23 mouse cellular contexts compared by ENCODE assay signal in the genomic region with DNA sequence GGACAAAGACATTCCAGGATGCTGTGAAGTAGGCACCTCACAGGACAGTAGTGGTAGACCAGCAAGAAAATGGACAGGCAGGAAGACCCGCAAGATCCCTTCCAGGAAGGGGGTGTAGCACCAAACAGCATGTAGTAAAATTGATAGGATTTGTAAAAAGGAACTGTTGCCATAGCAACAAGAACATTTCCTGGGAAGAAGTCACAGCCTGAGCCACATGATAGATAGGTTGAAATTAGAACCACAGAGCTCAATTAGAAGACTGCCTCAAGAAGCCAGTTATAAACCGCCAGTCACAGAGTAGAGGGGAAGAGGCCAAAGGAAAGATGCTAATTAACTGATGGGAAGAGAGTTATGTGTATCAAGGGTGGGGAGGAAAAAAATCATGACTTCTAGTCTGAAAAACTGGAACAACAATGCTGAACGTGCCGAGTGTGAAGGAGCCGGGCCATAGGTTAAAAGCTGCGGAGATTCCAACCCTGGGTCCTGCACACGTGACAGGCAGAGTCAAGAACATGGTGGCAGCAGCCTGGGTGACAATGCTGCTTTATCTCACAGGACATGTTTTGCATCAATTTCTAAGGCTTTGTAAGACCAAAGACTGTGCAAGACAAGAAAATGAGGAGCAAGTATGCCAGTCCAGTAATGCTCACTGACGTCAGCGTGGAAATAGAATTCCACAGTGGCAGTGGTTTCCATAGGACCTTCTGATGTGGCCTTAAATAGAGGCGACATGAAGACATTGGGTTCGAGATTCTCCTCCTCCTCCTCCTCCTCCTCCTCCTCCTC.
DNase-seq lines count a peak whose midpoint lies in the region; ATAC-seq and TF ChIP-seq lines count a peak whose summit lies in the region.
"Had no signal": no experiment of that assay in that cellular context is flagged by ENCODE, and none has a peak within 500 bp of the region (broad histone marks: within the 10 kb centered on the region; RNA-seq: fewer than 3 reads in every experiment).

No protein-coding gene starts in this region.

- no peak overlapping the region for H3K4me2 ChIP-seq in embryonic facial prominence, embryonic 14.5 days (ENCODE audit: low read depth, low read length)
- H3K4me2 ChIP-seq in hindbrain, embryonic 15.5 days, result no peak overlapping the region
- H3K4me2 ChIP-seq in hindbrain, embryonic 16.5 days (ENCODE audit: low read length), result no peak overlapping the region
- H3K4me2 ChIP-seq in midbrain, postnatal 0 days (ENCODE audit: low read depth, low read length, poor library complexity, severe bottlenecking), result no peak overlapping the region
- H3K4me2 ChIP-seq: kidney, embryonic 15.5 days; limb, embryonic 12.5 days; liver, embryonic 13.5 days; lung, embryonic 14.5 days; midbrain, embryonic 12.5 days had no signal

- H3K27ac ChIP-seq in embryonic facial prominence, embryonic 14.5 days (replicated peaks; ENCODE audit: low read depth, low read length), result no peak overlapping the region
- H3K27ac ChIP-seq in embryonic facial prominence, embryonic 10.5 days (replicated peaks), result no peak overlapping the region
- peak overlapping the region; percentile 72 for H3K27ac ChIP-seq in hindbrain, embryonic 15.5 days (replicated peaks)
- H3K27ac ChIP-seq in hindbrain, embryonic 10.5 days, result no peak overlapping the region
- H3K27ac ChIP-seq in hindbrain, embryonic 16.5 days (ENCODE audit: low read depth, low read length), result peak overlapping the region; percentile 51
- peak overlapping the region; percentile 64; the same call in 1 of the 2 replicates for H3K27ac ChIP-seq in midbrain, postnatal 0 days (ENCODE audit: low read depth, low read length)
- H3K27ac ChIP-seq: heart, adult 2 months; kidney, embryonic 15.5 days; limb, embryonic 12.5 days; liver, embryonic 13.5 days; midbrain, embryonic 12.5 days had no signal

- H3K4me3 ChIP-seq in embryonic facial prominence, embryonic 14.5 days (ENCODE audit: low read depth, low read length), result no peak overlapping the region
- H3K4me3 ChIP-seq in embryonic facial prominence, embryonic 10.5 days, result no peak overlapping the region
- no peak overlapping the region for H3K4me3 ChIP-seq in hindbrain, embryonic 15.5 days
- H3K4me3 ChIP-seq in hindbrain, embryonic 10.5 days, result no peak overlapping the region
- H3K4me3 ChIP-seq in hindbrain, embryonic 16.5 days (ENCODE audit: low read length), result no peak overlapping the region
- H3K4me3 ChIP-seq in midbrain, postnatal 0 days (ENCODE audit: low read depth, low read length), result no peak overlapping the region
- H3K4me3 ChIP-seq: heart, adult 2 months; kidney, embryonic 15.5 days; limb, embryonic 12.5 days; liver, embryonic 13.5 days; midbrain, embryonic 12.5 days had no signal

- no peaks in the 10 kb centered on the region for H3K9me3 ChIP-seq in embryonic facial prominence, embryonic 14.5 days (ENCODE audit: control insufficient read depth, low read length)
- H3K9me3 ChIP-seq in embryonic facial prominence, embryonic 10.5 days, result no peaks in the 10 kb centered on the region
- no peaks in the 10 kb centered on the region for H3K9me3 ChIP-seq in hindbrain, embryonic 15.5 days
- H3K9me3 ChIP-seq in hindbrain, embryonic 10.5 days, result no peaks in the 10 kb centered on the region
- no peaks in the 10 kb centered on the region for H3K9me3 ChIP-seq in hindbrain, embryonic 16.5 days (ENCODE audit: control insufficient read depth, low read length)
- H3K9me3 ChIP-seq in midbrain, postnatal 0 days (ENCODE audit: low read length), result no peaks in the 10 kb centered on the region
- H3K9me3 ChIP-seq: kidney, embryonic 15.5 days; limb, embryonic 12.5 days; liver, embryonic 13.5 days; midbrain, embryonic 12.5 days had no signal

- H3K4me1 ChIP-seq in embryonic facial prominence, embryonic 14.5 days (ENCODE audit: control insufficient read depth, insufficient read depth, low read length), result no peaks in the 10 kb centered on the region
- no peaks in the 10 kb centered on the region for H3K4me1 ChIP-seq in embryonic facial prominence, embryonic 10.5 days
- H3K4me1 ChIP-seq in hindbrain, embryonic 15.5 days (replicated peaks), result peaks cover 8% of the 10 kb centered on the region; the same call in 1 of the 2 replicates
- H3K4me1 ChIP-seq in hindbrain, embryonic 10.5 days (replicated peaks), result no peaks in the 10 kb centered on the region
- 0 out of 2 replicates have a peak, but pooled peaks cover 2% of the 10 kb centered on the region for H3K4me1 ChIP-seq in hindbrain, embryonic 16.5 days (ENCODE audit: control insufficient read depth, insufficient read depth, low read depth, low read length)
- H3K4me1 ChIP-seq in midbrain, postnatal 0 days (ENCODE audit: insufficient read depth, low read length), result peaks cover 3% of the 10 kb centered on the region; the same call in 1 of the 2 replicates
- H3K4me1 ChIP-seq: kidney, embryonic 15.5 days; limb, embryonic 12.5 days; liver, embryonic 13.5 days; midbrain, embryonic 12.5 days had no signal

- 87% methylated on average over 11 of the region's 11 CpGs for WGBS in embryonic facial prominence, embryonic 14.5 days
- WGBS in embryonic facial prominence, embryonic 10.5 days, result 90% methylated on average over 11 of the region's 11 CpGs
- WGBS in hindbrain, embryonic 15.5 days, result 67% methylated on average over 11 of the region's 11 CpGs
- WGBS in hindbrain, embryonic 10.5 days, result 91% methylated on average over 11 of the region's 11 CpGs
- 72% methylated on average over 11 of the region's 11 CpGs for WGBS in hindbrain, embryonic 16.5 days
- WGBS in midbrain, postnatal 0 days, result 72% methylated on average over 11 of the region's 11 CpGs

- no peak overlapping the region for H3K9ac ChIP-seq in embryonic facial prominence, embryonic 14.5 days (ENCODE audit: low read depth, low read length)
- no peak overlapping the region for H3K9ac ChIP-seq in hindbrain, embryonic 15.5 days
- H3K9ac ChIP-seq in hindbrain, embryonic 16.5 days (ENCODE audit: low read depth, low read length), result no peak overlapping the region
- no peak overlapping the region for H3K9ac ChIP-seq in midbrain, postnatal 0 days (replicated peaks; ENCODE audit: low read length, poor library complexity, severe bottlenecking)
- H3K9ac ChIP-seq: kidney, embryonic 15.5 days; limb, embryonic 12.5 days; liver, embryonic 13.5 days; lung, embryonic 14.5 days; midbrain, embryonic 12.5 days had no signal

- no peak for TF ChIP-seq CTCF in midbrain, postnatal 0 days (IDR thresholded peaks at IDR 0.05)

- peak; percentile 27 for DNase-seq in embryonic facial prominence, embryonic 14.5 days (ENCODE audit: low spot score)
- no peak for DNase-seq in embryonic facial prominence, embryonic 10.5 days (ENCODE audit: low spot score)
- no peak for DNase-seq in hindbrain, embryonic 10.5 days (ENCODE audit: low spot score)
- peak; percentile 73 for DNase-seq in midbrain, postnatal 0 days (ENCODE audit: low spot score)
- DNase-seq in kidney, postnatal 10 days, result no peak
- DNase-seq: adrenal gland, adult 2 months; cerebellum, adult 11 months; cerebellum, postnatal 25 days; embryo, embryonic 11 days; gastrocnemius, postnatal 14 days; heart, adult 2 months; heart, postnatal 4 days; liver, embryonic 13.5 days; lung, embryonic 14.5 days; lung, postnatal 4 days; thymus, postnatal 36 days had no signal

- H3K27me3 ChIP-seq in embryonic facial prominence, embryonic 14.5 days (replicated peaks; ENCODE audit: control insufficient read depth, insufficient read depth, low read length), result no peaks in the 10 kb centered on the region
- no peaks in the 10 kb centered on the region for H3K27me3 ChIP-seq in embryonic facial prominence, embryonic 10.5 days (replicated peaks; ENCODE audit: low read depth, poor library complexity, severe bottlenecking)
- H3K27me3 ChIP-seq in hindbrain, embryonic 15.5 days, result no peaks in the 10 kb centered on the region
- H3K27me3 ChIP-seq in hindbrain, embryonic 10.5 days (ENCODE audit: insufficient read depth, poor library complexity, severe bottlenecking), result no peaks in the 10 kb centered on the region
- no peaks in the 10 kb centered on the region for H3K27me3 ChIP-seq in hindbrain, embryonic 16.5 days (replicated peaks; ENCODE audit: control insufficient read depth, insufficient read depth, low read length)
- H3K27me3 ChIP-seq in midbrain, postnatal 0 days (ENCODE audit: insufficient read depth, low read length), result no peaks in the 10 kb centered on the region
- H3K27me3 ChIP-seq: kidney, embryonic 15.5 days; limb, embryonic 12.5 days; liver, embryonic 13.5 days; midbrain, embryonic 12.5 days had no signal

- no peak for ATAC-seq in embryonic facial prominence, embryonic 14.5 days (ENCODE audit: low read depth)
- peak; percentile 82 for ATAC-seq in hindbrain, embryonic 15.5 days (ENCODE audit: low FRiP score, low read depth)
- peak; percentile 91 for ATAC-seq in hindbrain, embryonic 16.5 days
- peak; percentile 72 for ATAC-seq in midbrain, postnatal 0 days (ENCODE audit: low FRiP score)
- ATAC-seq in monocyte, adult 5-6 weeks (replicated peaks; ENCODE audit: insufficient number of reproducible peaks, low FRiP score, low TSS enrichment, poor library complexity, severe bottlenecking), result no peak
- ATAC-seq: intestine, embryonic 16.5 days had no signal

- H3K36me3 ChIP-seq in embryonic facial prominence, embryonic 14.5 days (ENCODE audit: control insufficient read depth, insufficient read depth, low read length), result peaks cover 12% of the 10 kb centered on the region; the same call in 1 of the 2 replicates
- H3K36me3 ChIP-seq in embryonic facial prominence, embryonic 10.5 days (replicated peaks), result no peaks in the 10 kb centered on the region
- no peaks in the 10 kb centered on the region for H3K36me3 ChIP-seq in hindbrain, embryonic 15.5 days
- H3K36me3 ChIP-seq in hindbrain, embryonic 10.5 days, result peaks cover 14% of the 10 kb centered on the region; the same call in 1 of the 2 replicates
- H3K36me3 ChIP-seq in hindbrain, embryonic 16.5 days (ENCODE audit: control insufficient read depth, insufficient read depth, low read length), result no peaks in the 10 kb centered on the region
- H3K36me3 ChIP-seq in midbrain, postnatal 0 days (ENCODE audit: insufficient read depth, low read length), result no peaks in the 10 kb centered on the region
- H3K36me3 ChIP-seq: limb, embryonic 12.5 days; liver, embryonic 13.5 days had no signal

Comparison
In these comparisons a context has a peak if more than half of its experiments do, and no peak if none do; other contexts are left out.
1. DNase-seq: peak in embryonic facial prominence, embryonic 14.5 days (single experiment) and midbrain, postnatal 0 days (single experiment); none in embryonic facial prominence, embryonic 10.5 days (single experiment), hindbrain, embryonic 10.5 days (single experiment) and kidney, postnatal 10 days (single experiment).
2. H3K27ac ChIP-seq: peak in hindbrain, embryonic 15.5 days (single experiment), hindbrain, embryonic 16.5 days (single experiment) and midbrain, postnatal 0 days (single experiment); none in embryonic facial prominence, embryonic 14.5 days (single experiment), embryonic facial prominence, embryonic 10.5 days (single experiment) and hindbrain, embryonic 10.5 days (single experiment).
3. ATAC-seq: peak in hindbrain, embryonic 15.5 days (single experiment), hindbrain, embryonic 16.5 days (single experiment) and midbrain, postnatal 0 days (single experiment); none in embryonic facial prominence, embryonic 14.5 days (single experiment) and monocyte, adult 5-6 weeks (single experiment).